Mouse (Mus musculus) embryo, embryonic 10.5 days (tissue): ENCODE measurements around the gene Opcml.

Experiments used
- DNase-seq: peaks from one replicate; pipeline ENCODE4 v3.0.0-alpha.2; 2015; ENCODE audit warnings: low spot score

Gene Opcml

DNA sequence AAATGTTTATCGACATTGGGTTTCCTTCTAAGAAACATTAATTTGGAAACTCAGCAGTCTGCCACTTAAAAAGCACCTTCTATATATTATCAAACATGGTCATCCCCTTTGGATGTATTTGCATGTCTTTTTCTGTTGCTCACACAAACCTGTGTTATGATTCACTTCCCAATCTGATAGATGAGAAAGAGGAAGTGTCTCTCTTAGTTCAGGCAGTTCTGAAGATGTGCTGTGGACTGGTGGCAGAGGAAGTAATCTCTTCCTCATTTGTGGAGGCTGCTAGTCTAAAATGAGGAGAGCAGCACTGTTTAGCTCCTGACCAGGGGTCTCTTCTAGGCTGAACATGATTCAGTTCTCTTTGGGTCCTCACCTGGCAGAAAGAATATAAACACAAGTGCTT, 831.4 kb downstream of the Opcml start:
- DNase-seq: no peak

DNA sequence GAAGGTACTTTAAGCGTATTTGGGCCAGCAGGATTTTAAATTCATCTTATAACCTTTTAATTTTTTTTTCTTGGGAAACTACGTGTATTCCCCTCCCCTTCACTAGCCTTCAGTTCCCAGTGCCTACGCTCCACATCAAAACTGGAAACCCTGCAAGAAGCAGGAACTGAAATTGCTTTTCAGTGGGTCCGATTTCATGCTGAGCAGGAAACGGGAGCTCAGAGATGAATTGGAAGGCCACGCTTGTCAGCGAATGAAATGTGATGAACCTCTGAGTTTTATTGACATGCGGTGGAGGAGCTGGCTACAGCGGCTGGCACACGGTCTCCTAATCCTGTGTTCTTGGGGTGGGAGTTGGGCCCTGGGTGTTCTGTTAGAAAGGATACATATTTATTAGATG, 834.3 kb downstream of the Opcml start:
- peak; percentile 27 for DNase-seq

DNA sequence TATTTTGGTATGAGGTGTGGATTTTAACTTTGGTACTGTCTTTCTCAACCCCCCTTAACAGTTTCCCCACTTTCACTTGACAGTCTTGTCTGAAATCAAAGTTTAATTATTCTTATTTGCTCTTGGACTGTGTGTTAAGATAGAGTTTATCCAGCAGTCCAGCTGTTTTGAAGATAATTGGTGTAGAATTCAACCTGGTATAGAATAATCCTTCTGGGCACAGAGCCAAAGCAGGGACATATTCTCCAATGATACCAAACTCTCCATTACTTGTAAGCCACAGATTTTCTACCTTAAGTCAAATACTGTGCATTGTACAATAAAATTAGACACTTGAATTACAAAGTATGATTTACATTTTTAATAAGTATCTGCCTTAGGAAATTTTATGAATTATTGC, 852.2 kb downstream of the Opcml start:
- no peak for DNase-seq

DNA sequence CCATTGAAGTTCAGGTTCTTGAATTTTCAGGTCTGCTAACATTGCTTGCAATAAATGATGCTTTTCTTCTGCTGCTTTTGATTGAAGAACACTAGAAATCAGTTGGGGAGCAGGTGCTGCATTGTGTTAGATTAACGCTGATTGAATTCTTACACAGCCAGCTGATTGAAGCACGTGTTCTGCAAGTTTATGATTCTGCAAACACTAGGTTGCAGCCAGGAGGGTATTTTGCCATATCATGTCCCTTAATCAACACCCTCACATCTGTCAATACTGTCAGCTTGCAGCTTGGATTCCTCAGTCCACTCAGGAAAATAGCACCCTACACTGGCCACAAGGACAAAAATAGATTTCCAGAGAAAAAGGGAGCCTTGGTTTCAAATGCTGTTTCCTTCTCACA, 853.5 kb downstream of the Opcml start:
- DNase-seq: no peak

DNA sequence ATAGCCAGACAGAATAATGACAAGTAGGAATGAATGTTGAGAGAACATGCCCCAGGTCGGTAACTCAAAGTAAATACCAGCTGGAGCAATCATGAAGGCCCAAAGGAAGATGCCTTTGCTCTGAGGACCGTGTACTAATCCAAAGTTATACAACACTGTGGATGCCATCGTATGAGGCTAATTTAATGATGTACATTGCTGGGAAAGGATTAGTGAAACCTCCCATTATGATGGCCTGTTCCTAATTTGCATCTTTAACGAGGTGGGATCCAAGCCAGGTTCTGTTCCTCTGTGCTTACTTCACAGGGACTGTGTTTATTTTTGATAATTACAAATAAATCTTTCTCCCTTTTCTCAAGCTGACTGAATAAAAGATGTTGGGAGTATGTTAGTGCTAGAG, 859.5 kb downstream of the Opcml start:
- DNase-seq: no peak

DNA sequence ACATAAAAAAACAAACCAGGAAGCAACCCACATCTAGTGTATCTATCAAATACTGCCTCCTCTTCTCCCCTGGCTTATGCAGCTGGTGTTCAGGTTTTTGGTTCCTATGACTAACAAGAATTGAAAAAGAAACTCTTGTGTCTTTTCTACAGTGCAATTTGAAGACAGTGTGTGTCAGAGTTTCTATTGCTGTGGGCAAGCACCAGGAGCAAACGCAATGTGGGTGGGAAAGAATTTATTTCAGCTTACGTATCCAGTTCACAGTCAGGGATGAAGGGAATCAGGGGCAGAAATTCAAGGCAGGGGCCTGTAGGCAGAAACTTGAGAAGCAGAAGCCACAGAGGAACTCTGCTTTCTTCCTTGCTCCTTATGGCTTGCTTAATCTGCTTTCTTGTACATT, 869.4 kb downstream of the Opcml start:
- DNase-seq: no peak

DNA sequence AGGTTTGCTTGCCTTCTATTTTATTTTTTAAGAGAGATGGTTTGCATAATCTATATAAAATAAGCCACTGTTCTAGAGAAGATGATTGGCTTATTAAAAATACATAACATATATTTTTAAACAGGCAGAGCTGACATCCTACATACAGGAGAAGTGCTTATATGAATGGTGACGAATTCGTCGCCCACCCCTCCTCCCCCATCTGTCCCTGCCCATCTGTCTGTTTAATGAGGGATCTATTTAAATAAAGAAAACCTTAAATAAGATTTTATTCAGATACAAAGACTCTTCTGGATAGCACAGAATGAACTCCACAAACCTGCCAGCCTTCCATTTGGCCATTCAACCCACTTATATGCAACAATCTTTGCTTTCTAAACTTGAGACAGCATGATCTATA, 872.3 kb downstream of the Opcml start:
- no peak for DNase-seq

DNA sequence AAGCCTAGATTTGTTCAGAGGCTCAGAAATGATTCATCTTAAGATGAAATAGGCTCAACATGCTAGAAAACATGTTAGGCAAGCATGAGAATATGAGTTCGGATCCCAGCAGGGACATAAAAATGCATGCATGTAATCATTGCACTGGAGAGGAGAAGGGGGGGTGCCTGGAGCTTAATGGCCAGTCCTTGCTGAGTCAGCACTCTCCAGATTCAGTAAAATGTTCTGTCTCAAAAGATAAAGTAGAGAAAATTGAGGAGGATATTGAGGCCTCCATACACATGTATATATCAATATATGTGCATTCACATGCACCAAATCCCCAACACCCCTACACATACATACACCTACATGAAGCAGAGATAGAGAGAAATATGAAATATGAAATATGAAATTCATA, 889.7 kb downstream of the Opcml start:
- no peak for DNase-seq

DNA sequence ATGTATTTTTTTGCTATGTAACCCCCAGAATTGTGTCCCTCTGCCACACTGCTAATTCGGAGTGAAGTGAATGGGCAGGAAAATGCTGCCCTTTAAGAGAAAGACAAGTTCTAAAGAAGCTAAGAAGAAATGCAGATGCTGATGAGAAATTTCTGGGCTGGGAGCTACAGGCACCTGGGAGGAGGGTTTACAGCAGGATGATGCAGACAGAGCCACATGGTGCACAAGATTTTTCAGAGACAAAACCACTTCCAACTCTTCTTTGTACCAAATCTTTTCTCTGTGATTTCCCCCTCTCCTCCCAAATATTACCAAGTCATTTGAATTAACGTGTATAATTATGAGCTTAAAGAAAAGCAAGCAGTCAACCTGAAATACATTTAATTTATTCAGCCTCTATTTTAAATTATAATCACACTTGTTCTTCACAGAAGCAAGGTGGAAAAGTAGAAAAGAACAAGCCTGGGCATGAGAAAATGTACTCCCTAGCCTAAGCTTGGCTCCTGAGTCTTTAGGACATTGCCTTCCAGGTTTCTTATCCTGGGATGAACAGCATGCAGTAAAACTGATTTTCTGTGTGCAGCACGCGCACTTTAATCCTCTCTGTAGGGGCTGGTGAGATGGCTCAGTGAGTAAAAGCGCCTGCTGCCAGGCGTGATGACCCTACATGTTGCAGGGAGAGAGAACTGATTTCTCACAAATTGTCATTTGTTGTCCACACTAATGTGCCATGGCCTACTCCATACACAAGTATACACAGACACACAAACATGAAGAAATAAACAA, 890.9 kb downstream of the Opcml start:
- DNase-seq: no peak

DNA sequence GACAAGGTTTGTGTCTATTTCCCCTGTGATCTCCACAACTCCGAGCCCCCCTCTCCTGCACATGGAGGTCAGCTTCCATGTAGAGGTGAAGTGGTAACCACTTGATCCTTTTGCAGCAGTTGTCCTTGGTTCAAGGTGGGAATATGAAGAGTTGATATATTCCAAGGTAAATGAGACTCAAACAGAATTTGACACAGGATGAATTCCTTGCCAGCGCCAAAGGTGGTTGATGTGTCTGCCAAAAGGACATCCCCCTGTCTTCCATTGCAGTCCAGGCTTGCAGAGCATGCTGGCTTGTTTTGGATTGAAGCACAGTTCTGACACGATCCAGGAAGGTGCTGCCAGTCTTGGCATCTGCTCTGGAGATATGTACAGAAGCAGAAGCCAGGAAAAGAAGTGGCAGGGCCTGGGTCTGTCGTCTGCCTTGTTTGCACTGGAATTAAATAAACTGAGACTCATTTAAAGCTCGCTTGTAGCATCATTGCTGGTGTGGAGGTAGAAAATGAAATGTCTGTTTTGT, 893.4 kb downstream of the Opcml start:
- DNase-seq: no peak

DNA sequence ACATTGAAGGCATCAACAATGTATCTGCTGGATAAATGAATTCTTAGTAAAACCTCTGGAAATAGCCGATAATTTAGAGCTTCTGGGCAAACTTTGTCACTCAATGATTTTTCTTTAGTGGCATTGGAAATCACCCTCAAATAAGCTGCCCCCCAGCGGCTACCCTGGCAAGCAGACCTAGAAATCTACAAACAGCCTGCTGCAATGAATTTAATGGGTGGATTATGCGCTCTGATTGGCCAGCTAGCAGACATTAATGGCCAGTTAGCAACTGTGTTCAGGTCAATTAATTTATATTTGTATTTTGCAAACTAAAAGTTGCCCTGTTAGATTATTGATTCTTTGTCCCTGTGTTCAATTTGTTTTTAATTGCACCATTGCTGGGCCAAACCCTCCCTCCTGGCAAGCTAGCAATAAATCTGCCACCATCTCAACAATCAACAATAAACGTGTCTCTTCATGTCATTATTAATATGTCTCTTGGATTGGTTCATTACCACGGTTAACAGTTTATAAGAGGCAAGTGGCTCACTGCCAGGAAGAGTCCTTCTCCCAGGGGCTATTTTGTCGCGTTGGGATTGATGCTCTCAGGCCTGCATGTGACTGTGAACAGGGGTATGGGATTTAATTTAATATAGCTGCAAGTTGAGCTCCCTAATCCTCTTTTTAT, 896.5 kb downstream of the Opcml start:
- peak; percentile 2 for DNase-seq

DNA sequence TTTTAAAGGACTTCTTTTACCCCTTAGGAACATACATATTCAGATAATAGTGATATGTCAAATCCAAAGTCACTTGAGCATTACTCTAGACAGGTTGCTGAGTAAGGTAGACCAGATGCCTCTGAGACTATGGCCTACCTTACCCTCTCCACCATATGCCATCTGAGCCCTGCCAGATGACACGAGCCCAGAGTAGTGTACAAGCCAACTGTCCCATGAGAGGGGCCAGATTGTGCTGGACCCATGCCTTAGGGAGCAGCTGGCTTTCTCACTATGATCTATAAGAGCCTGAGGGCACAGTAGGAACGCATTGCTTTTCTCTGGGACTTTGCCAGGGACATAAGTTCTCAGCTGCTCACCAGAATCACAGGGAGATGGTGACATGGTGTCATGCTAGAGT, 899.6 kb downstream of the Opcml start:
- no peak for DNase-seq

DNA sequence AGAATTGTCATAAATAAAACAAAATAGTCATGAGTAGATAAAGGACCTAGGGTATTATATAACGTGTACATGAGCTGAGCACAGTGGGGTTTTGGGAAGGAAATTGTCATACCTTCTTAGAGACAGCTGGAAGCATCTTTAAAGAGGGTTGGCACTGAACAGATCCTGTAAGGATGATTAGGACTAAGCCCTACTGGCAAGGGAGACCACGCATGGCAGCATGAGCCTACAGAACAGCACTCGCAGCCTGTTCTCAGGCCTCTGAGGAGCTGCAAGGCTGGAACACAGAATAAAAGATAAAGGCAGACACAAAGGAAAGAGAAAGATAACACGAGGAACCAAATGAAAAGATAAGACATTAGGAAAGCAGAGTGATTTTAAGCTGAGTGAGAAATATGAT, 915.2 kb downstream of the Opcml start:
- no peak for DNase-seq

DNA sequence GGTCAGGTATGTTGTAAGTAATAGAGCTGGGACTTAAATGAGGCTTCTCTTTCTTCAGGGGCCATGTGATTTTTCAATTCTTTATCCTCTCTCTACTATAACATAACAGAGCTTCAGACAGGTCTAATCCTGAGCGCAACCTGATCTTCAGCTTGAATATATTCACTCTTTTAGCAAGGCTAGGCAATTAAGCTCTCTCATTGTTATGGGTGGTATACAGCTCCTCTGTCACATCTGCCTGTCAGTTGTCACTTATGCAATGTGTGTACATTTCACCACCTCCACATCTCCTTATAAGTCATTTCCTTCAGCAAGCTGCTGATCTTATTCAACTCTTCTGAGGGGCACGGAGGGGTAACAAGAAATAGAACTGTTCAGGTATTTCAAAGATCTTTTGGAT, 924.0 kb downstream of the Opcml start:
- DNase-seq: no peak

DNA sequence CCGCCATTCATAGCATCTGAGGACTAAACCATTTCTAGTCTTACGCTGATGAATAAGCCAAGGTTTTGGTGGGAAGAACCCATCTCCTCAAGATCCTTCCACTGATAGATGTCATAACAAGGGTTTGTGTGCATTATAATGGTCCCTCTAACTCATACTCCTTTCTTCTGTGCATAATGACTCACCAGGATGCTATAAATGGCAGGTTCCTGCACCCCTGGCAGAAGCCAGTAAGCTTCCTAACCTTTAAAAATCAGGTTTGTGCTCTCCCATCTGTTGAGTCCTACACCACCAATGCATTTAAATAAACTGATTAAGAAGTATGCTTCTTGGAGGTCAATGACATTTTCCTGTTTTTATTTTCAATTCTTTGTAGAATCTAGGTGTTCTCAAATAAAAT, 929.6 kb downstream of the Opcml start:
- DNase-seq: no peak

DNA sequence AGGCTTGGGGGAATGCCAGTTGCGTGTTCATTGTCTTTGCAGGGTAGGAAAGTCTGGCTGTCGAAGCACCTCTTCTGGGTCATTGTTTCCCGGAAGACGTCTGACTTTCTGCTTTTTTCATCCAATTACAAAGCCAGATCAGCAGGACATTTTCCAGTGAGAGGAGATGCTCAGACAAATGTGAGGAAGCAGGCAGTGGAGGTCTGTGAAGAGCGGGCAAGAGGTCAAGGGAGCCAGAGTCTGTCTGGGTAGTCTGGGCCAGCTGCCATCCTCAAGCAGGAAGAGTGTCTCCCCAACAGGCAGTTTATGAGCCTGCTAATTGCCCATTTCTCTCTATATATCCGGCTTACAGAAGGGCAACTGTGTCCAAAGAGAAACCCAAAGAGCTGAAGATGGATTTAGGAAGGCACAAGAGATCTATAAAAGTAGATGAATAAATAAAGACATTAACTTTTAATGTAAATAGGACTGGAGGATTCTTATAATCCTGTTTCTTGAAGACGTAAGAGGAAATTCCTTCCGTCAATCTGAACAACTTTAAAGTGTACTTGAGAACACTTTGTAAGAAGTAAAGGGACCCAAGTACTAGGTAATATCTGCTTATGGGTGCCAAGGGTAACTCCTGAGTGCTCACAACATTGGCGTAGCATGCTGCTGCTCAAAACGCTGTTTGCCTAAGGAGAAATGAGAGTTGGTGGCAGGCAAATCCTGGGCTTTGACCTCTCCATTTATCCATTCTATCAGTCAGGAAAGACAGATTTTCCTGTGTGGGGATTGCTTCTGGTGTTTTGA, 941.4 kb downstream of the Opcml start:
- DNase-seq: peak; percentile 8

DNA sequence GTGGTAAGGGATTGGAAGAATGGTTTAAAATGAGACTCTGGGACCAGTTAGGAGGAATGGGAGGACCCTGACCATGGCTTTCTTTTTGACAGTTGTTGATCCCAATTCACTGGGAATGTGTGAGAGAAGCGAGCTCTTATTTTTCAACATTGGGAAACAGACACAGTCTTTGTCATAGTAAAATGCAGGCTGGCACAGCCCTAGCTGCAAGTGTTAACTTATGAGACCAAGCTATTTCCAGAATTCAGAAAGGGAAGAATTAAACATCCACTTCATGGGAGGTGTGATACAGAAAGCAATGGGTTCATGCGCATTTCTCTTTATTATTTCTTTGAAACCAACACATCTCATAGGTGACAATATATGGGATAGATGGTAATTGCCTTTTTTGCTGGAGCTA, 947.4 kb downstream of the Opcml start:
- no peak for DNase-seq

DNA sequence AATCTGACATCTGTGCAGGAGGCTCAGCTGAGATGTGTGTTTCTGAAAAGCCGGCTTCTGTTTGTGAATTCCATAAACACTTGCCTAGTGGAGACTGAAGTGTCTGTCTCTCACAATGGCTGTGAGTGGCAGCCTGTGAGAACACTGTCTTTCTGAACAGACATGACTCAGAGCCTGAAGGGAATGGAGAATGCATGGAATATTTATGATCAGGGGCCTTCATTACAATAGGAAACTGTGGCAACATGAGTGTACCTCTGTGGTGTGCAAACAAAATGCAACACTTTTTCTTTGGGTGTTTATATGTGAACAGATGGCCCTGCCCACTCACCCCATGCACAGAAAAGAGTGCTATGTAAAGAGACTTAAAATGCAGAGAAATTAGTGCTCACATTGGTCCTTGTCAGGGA, 947.9 kb downstream of the Opcml start:
- no peak for DNase-seq

DNA sequence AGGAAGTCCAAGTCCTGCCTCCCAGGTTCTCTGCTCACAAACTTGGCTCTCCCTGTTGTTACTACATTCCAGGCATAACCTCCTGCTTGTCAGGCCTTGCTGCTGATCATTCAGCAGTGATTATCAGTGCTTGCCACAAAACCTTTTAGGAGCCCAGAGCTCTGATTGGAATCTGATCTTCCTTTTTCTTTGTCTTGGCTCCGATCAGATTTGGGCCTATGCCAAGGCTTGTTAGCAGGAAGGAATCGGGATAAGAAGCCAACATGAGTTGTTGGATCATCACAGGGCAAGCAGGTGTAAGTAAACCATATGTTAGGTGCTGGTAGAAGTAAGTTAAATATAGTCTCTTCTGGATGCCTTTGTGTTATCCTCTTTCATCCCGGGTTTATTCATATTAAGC, 954.2 kb downstream of the Opcml start:
- no peak for DNase-seq

DNA sequence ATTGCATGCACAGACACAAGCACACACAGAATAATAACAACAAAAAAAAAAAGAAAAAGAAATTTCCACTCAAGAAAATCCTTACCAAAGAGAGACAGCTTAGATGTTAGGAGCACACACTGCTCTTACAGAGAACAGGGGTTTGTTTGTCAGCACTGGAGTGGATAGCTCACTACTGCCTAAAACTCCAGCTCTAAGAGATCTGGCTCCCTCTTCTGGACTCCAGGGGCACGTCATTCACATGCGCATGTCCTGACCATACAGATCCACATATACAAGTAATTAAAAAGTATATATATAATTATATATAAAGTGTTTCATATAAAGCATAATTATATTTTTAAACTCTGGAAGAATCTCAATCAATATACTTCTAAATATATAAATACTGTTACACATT, 958.3 kb downstream of the Opcml start:
- peak; percentile 64 for DNase-seq

DNA sequence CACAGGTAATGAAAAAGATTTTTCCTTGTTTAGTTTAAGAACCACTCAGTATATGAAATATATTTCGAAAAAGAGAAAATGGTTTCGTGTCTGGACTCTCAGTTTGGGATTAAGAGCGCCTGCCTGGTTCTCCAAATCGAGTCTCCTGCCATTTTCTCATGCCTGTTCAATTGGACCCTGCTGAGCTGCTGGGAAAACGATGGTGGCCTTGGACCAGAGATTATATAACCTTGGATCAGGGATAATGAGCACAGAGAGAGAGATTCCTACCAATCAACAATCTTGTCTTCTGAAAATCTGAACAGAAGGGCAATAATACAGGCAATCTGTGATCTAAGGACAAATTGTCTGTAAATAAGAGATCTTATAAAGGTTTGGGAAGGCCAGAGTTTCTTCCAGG, 962.3 kb downstream of the Opcml start:
- no peak for DNase-seq

DNA sequence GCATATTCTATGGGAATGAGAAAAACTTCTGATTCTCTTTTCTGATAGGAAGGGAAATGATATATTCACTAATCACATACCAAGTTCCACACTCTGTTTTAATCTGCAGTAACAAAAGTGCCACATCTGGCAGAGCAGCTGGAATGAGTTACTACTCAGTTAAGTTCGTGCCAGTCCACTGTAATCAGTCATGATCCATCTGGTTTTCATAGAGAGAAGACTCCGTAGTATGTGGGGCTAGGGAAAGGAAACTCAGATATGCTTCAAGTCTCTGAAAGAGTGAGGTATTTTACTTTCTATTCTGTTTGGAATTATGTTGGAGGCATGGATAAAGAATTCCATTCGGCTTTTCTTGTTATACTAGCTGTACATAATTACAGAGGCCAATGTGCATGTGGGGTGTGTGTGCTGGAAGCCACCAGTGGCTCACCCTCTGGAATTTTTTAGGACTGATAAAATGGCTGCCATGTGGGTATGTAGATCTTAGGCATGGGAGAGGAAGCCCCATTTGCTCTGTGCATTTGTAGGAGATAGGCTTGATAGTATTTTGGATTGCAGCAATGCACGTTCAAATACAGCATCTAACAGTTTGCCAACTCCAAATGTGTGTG, 966.4 kb downstream of the Opcml start:
- peak; percentile 64 for DNase-seq
